Comparison of ENCODE assay signal across 19 mouse cellular contexts in genomic region chr6:52920719-52921118, GRCm38 (mm10).
"Had no signal": no experiment of that assay in that cellular context is flagged by ENCODE, and none has a peak within 500 bp of the region (broad histone marks: within the 10 kb centered on the region; RNA-seq: fewer than 3 reads in every experiment).

No protein-coding gene starts in this region.

- H3K4me2 ChIP-seq: kidney, embryonic 15.5 days; limb, embryonic 15.5 days; liver, embryonic 11.5 days; lung, embryonic 14.5 days; midbrain, embryonic 12.5 days; midbrain, embryonic 15.5 days; neural tube, embryonic 13.5 days had no signal

- H3K9ac ChIP-seq: kidney, embryonic 15.5 days; limb, embryonic 15.5 days; liver, embryonic 14.5 days; liver, postnatal 0 days; lung, embryonic 14.5 days; midbrain, embryonic 12.5 days; midbrain, embryonic 15.5 days; neural tube, embryonic 13.5 days had no signal

- H3K36me3 ChIP-seq: kidney, embryonic 15.5 days; limb, embryonic 15.5 days; midbrain, embryonic 12.5 days; midbrain, embryonic 15.5 days; neural tube, embryonic 13.5 days had no signal

- H3K27ac ChIP-seq: kidney, embryonic 15.5 days; limb, embryonic 15.5 days; liver, embryonic 14.5 days; midbrain, embryonic 12.5 days; midbrain, embryonic 15.5 days; neural tube, embryonic 13.5 days had no signal

- H3K4me1 ChIP-seq: kidney, embryonic 15.5 days; midbrain, embryonic 12.5 days; midbrain, embryonic 15.5 days; neural tube, embryonic 13.5 days had no signal

- ATAC-seq: liver, postnatal 0 days; lung, postnatal 0 days; midbrain, embryonic 15.5 days had no signal

- DNase-seq: kidney, adult 11 months; kidney, adult 8-10 months; kidney, postnatal 14 days; kidney, postnatal 4 days; liver, postnatal 0 days; lung, embryonic 14.5 days; lung, postnatal 36 days; retina, postnatal 1 day; thymus, adult 18-20 months; thymus, postnatal 14 days had no signal

- H3K27me3 ChIP-seq: limb, embryonic 15.5 days; midbrain, embryonic 15.5 days had no signal

- H3K4me3 ChIP-seq: kidney, embryonic 15.5 days; limb, embryonic 15.5 days; midbrain, embryonic 12.5 days; midbrain, embryonic 15.5 days; myocyte; neural tube, embryonic 13.5 days had no signal

- H3K9me3 ChIP-seq: kidney, embryonic 15.5 days; limb, embryonic 15.5 days; midbrain, embryonic 12.5 days; midbrain, embryonic 15.5 days; neural tube, embryonic 13.5 days had no signal
